Mouse (Mus musculus) neutrophil, adult 5-6 weeks (primary cell): Measurements from ENCODE around the gene Mrps16. TPM values are rescaled to one million over a fixed set of nuclear protein-coding genes. Genes with fewer than 3 reads are reported as not detected.

Experiments used
- ATAC-seq: fragments of 151-379, 151-347 bp; 2 replicates; pipeline ENCODE4 v1.8.0; 2017; ENCODE audit warnings: mild to moderate bottlenecking, moderate TSS enrichment; ENCODE audit not compliant: insufficient number of reproducible peaks, poor library complexity, low FRiP score, severe bottlenecking; ENCODE audit errors: extremely low read depth
- total RNA-seq: library from RNA; stranded (forward); fragments of 200-1000 nt; gene quantifications from 2 replicates; pipeline ENCODE4 v1.2.3, GENCODE M21; 2017

Gene Mrps16
- total RNA-seq, 1 experiment from 2014 or later: 30.7 TPM

- no peak for ATAC-seq
Observed at GRCm38 (mm10) chr14:20377112-20377521, 16.3 kb downstream of the Mrps16 start.

- no peak for ATAC-seq
Observed at GRCm38 (mm10) chr14:20371854-20372253, 21.6 kb downstream of the Mrps16 start.

- peak; percentile 95 for ATAC-seq
Observed at GRCm38 (mm10) chr14:20370798-20371197, 22.6 kb downstream of the Mrps16 start.

- ATAC-seq: no peak
Observed at GRCm38 (mm10) chr14:20368271-20368670, 25.2 kb downstream of the Mrps16 start.

- peak; percentile 84 for ATAC-seq
Observed at GRCm38 (mm10) chr14:20363230-20363629, 30.2 kb downstream of the Mrps16 start.

GRCm38 (mm10) chr14:20347991-20348541 is 45.4 kb downstream of the Mrps16 start, which contains the start of the genes Ecd and Fam149b:
Gene Ecd, minus strand, starts transcription at chr14:20348121.
Gene Fam149b, plus strand, starts transcription at chr14:20348162.
- ATAC-seq: peak; percentile 99

GRCm38 (mm10) chr14:20347441-20347990 is 45.9 kb downstream of the Mrps16 start:
- no peak for ATAC-seq

GRCm38 (mm10) chr14:20345885-20346284 is 47.5 kb downstream of the Mrps16 start:
- no peak for ATAC-seq

DNA sequence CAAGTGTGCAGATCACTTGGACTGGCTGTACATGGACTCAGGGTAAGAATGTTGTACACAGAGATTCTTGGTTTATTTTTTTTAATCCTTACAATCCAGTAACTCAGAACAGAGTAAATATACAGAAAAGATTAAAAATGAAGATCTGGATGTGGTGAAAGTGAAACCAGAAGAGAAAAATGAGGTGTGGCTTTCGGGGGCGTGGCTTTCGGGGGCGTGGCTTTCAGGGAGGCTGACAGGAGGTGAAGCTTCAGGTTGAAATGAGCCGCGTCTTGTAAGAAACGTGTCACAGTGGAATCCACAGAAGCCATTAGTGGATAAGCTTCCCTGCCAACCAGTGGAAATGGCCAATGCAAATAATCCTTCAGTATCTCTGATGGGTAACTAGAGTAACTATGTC is 52.6 kb downstream of the Mrps16 start:
- ATAC-seq: no peak

DNA sequence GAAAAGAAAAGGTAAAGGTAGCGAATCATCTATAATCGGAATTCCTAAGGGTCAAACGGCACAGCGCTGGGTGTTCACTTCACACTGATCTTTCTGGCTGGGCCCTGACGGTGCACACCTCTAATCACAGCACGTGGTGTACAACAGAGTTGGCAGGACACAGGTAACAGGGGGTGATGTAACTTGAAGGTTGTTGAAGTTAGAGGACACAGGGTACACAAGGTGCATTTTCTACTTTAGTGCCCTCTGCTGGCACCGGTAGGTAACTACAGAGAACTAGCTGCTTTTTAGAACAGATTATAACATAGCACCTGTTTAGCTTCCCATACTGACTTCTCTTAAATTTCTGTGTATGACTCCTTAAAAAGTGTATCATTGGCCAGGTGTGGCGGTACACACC is 53.3 kb downstream of the Mrps16 start:
- ATAC-seq: peak; percentile 66; the same call in 1 of the 2 replicates

- no peak for ATAC-seq
Observed at GRCm38 (mm10) chr14:20339415-20339814, 54.0 kb downstream of the Mrps16 start.

Other genes with a start within 250 kb of the Mrps16 start
- 9.0 and 12.6 TPM in 2 replicates for gene Kcnk5, start 211.8 kb downstream of the Mrps16 start, total RNA-seq
- gene Kcnk16, start 124.4 kb downstream of the Mrps16 start, total RNA-seq: not detected in 2 replicates
- gene Nudt13, start 98.9 kb downstream of the Mrps16 start, total RNA-seq: 9.5 and 12.1 TPM in 2 replicates
- gene Ecd, start 45.5 kb downstream of the Mrps16 start, total RNA-seq: 35.0 and 35.8 TPM in 2 replicates
- gene Fam149b, start 45.5 kb downstream of the Mrps16 start, total RNA-seq: 58.0 and 59.8 TPM in 2 replicates
- 179 and 180 TPM in 2 replicates for gene Dnajc9, start 4.7 kb downstream of the Mrps16 start, total RNA-seq
- not detected in 2 replicates for gene Cfap70, start 58.6 kb upstream of the Mrps16 start, total RNA-seq
- 83.6 and 84.7 TPM in 2 replicates for gene Anxa7, start 86.5 kb upstream of the Mrps16 start, total RNA-seq
- 2.9 and 3.7 TPM in 2 replicates for gene Mss51, start 103.3 kb upstream of the Mrps16 start, total RNA-seq
- gene Ppp3cb, start 152.9 kb upstream of the Mrps16 start, total RNA-seq: 88.2 and 88.3 TPM in 2 replicates
- gene Usp54, start 247.4 kb upstream of the Mrps16 start, total RNA-seq: 3.2 and 4.5 TPM in 2 replicates